Comparison of ENCODE assay signal across 8 mouse cellular contexts in the genomic region with DNA sequence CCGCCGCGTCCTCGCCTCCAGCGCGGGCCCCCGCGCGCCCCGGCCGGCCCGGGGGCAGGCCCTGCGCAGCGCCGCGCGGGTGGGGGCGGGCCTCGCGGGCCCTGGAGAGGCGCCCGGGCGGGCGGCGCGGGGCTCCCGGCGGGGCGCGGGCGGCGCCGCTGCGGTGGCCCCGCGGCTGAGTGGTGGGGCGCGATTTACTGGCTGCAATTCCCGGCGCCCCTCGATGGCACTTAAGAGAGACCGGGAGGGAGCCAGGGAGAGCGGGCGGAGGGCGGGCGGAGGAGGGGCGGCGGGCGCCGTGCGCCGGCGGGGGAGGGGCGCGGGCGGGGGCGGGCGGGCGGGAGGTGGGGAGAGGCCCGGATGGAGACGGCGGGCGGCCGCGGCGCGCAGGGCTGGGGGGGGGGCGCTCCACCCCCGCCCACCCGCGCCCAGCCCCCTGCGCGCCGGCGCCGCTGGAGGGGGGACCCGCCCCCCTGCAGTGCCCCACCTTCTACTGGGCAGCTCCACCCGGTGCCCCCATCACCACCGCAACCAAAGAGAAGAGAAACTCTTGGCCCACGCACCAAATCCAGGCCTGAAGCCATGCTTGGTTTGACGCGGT. TPM values are rescaled to one million over a fixed set of nuclear protein-coding genes. Genes with fewer than 3 reads are reported as not detected.
DNase-seq lines count a peak whose midpoint lies in the region; ATAC-seq lines count a peak whose summit lies in the region.

No protein-coding gene starts in this region.

- H3K4me3 ChIP-seq in intestine, embryonic 15.5 days (replicated peaks), result peak overlapping the region; percentile 55
- peak overlapping the region; percentile 53 for H3K4me3 ChIP-seq in neural tube, embryonic 13.5 days

- no peaks in the 10 kb centered on the region for H3K9me3 ChIP-seq in intestine, embryonic 15.5 days
- H3K9me3 ChIP-seq in neural tube, embryonic 13.5 days, result no peaks in the 10 kb centered on the region

- peak overlapping the region; percentile 89 for H3K4me2 ChIP-seq in intestine, embryonic 15.5 days (replicated peaks)
- peak overlapping the region; percentile 63 for H3K4me2 ChIP-seq in neural tube, embryonic 13.5 days

- H3K27me3 ChIP-seq in intestine, embryonic 15.5 days (replicated peaks), result peaks cover 14% of the 10 kb centered on the region; the same call in 1 of the 2 replicates
- H3K27me3 ChIP-seq in neural tube, embryonic 13.5 days, result peaks cover 64% of the 10 kb centered on the region

- peak overlapping the region; percentile 5; the same call in 1 of the 2 replicates for H3K9ac ChIP-seq in intestine, embryonic 15.5 days
- H3K9ac ChIP-seq in neural tube, embryonic 13.5 days, result peak overlapping the region; percentile 70; the same call in 1 of the 2 replicates

- DNase-seq in adrenal gland, adult 2 months, result peak; percentile 41
- no peak for DNase-seq in adrenal gland, postnatal 4 days (ENCODE audit: low spot score in 2 of 2)
- peak; percentile 37 for DNase-seq in ovary, postnatal 36 days (ENCODE audit: low spot score)
- no peak for DNase-seq in ovary, postnatal 10 days (ENCODE audit: low spot score)
- no peak for DNase-seq in cerebellum, adult 9-11 months

- peak; percentile 76 for ATAC-seq in intestine, embryonic 15.5 days
- ATAC-seq in neural tube, embryonic 13.5 days (ENCODE audit: low read depth), result no peak
- ATAC-seq in inflammation-experienced regulatory T-cells, adult 6 months, result no peak

- 2% methylated on average over 28 of the region's 82 CpGs for WGBS in intestine, embryonic 15.5 days
- WGBS in neural tube, embryonic 13.5 days, result under 1% methylated on average over 34 of the region's 82 CpGs

- H3K27ac ChIP-seq in intestine, embryonic 15.5 days, result 0 out of 2 replicates have a peak overlapping the region, but pooled peaks have one; percentile 64
- H3K27ac ChIP-seq in neural tube, embryonic 13.5 days (replicated peaks), result peak overlapping the region; percentile 83

- peaks cover 49% of the 10 kb centered on the region for H3K4me1 ChIP-seq in intestine, embryonic 15.5 days (replicated peaks)
- H3K4me1 ChIP-seq in neural tube, embryonic 13.5 days (replicated peaks), result peaks cover 89% of the 10 kb centered on the region

- no peaks in the 10 kb centered on the region for H3K36me3 ChIP-seq in intestine, embryonic 15.5 days
- H3K36me3 ChIP-seq in neural tube, embryonic 13.5 days, result no peaks in the 10 kb centered on the region

RNA-seq across cellular contexts. Expression of gene Tcf20, which starts 24.0 kb away (rescaled TPM):
- total RNA-seq in adrenal gland, adult 2 months (2021), result 100 to 1,000 TPM in 1 of 2 experiments, 10 to 100 TPM in 1; 80.6 to 103 TPM
- polyA plus RNA-seq in adrenal gland, adult 2 months (2012; rRNA removed), result 13.9 and 27.7 TPM in 2 replicates
- 10 to 100 TPM; 85.4 to 98.1 TPM for total RNA-seq in adrenal gland, postnatal 4 days (2021)
- 7.0 and 7.7 TPM in 2 replicates for polyA plus RNA-seq in intestine, embryonic 15.5 days (2015; fragmentation: Nextera tagmentation; extraction: Ambion mirVana)
- polyA plus RNA-seq in neural tube, embryonic 13.5 days (2015; fragmentation: Nextera tagmentation; extraction: Ambion mirVana), result 11.8 and 12.7 TPM in 2 replicates
- polyA plus RNA-seq in inflammation-experienced regulatory T-cells, adult 6 months (2017; shearing (Covaris generic)), result 10 to 100 TPM; 13.1 to 21.1 (median 13.8) TPM

Comparison
In these comparisons a context has a peak if more than half of its experiments do, and no peak if none do; other contexts are left out.
1. DNase-seq: peak in adrenal gland, adult 2 months (single experiment) and ovary, postnatal 36 days (single experiment); none in adrenal gland, postnatal 4 days (0 of 2), ovary, postnatal 10 days (single experiment) and cerebellum, adult 9-11 months (single experiment).